Mouse (Mus musculus) lung, embryonic 14.5 days (tissue): ENCODE results near the gene Cdk9. TPM values are rescaled to one million over a fixed set of nuclear protein-coding genes. Genes with fewer than 3 reads are reported as not detected.
A peak's percentile ranks its signal among the peaks of the same experiment; 100 is the strongest.

Source experiments
- ATAC-seq: fragments of 200-750 bp; cut with Nextera tagmentation; 2 replicates; pipeline ENCODE4 v1.8.0; 2017; ENCODE audit warnings: mild to moderate bottlenecking, moderate TSS enrichment, moderate library complexity; ENCODE audit not compliant: insufficient read depth
- DNase-seq: peaks from one replicate; pipeline ENCODE4 v3.0.0-alpha.2; 2015
- H3K27ac ChIP-seq: fragments of 300-500 bp; sonication (generic); 2 replicates; pipeline ENCODE4 v1.5.1; 2014; ENCODE audit warnings: low read depth, mild to moderate bottlenecking, moderate library complexity
- H3K27me3 ChIP-seq: fragments of 300-500 bp; sonication (generic); 2 replicates; pipeline ENCODE4 v1.6.1; 2014; ENCODE audit warnings: low read length, control low read depth; ENCODE audit not compliant: insufficient read depth
- H3K36me3 ChIP-seq: fragments of 300-500 bp; sonication (generic); 2 replicates; pipeline ENCODE4 v1.6.1; 2014; ENCODE audit warnings: control low read depth; ENCODE audit not compliant: insufficient read depth
- H3K4me1 ChIP-seq: fragments of 300-500 bp; sonication (generic); 2 replicates; pipeline ENCODE4 v1.6.1; 2014; ENCODE audit warnings: antibody characterized with exemption, control low read depth; ENCODE audit not compliant: insufficient read depth
- H3K4me2 ChIP-seq: fragments of 300-500 bp; sonication (generic); 2 replicates; pipeline ENCODE4 v1.6.1; 2014; ENCODE audit warnings: mild to moderate bottlenecking
- H3K4me3 ChIP-seq: fragments of 300-500 bp; sonication (generic); 2 replicates; pipeline ENCODE4 v1.5.1; 2014; ENCODE audit warnings: low read depth, low read length
- H3K9ac ChIP-seq: fragments of 300-500 bp; sonication (generic); 2 replicates; pipeline ENCODE4 v1.6.1; 2014
- H3K9me3 ChIP-seq: fragments of 300-500 bp; sonication (generic); 2 replicates; pipeline ENCODE4 v1.6.1; 2016; ENCODE audit warnings: low read depth, low read length, control low read depth
- CTCF ChIP-seq: IDR thresholded peaks from 2 replicates; pipeline ENCODE4 v1.5.1; 2016; ENCODE audit warnings: antibody characterized with exemption, low read depth
- WGBS: fragments of 180-500 bp; shearing (Covaris S2); extraction: QIAGEN DNeasy Blood & Tissue Kit; methylation state at CpG from one replicate; pipeline ENCODE4 v1.1.7; 2014; 5-methylcytosine and 5-hydroxymethylcytosine counted together
- polyA plus RNA-seq: library from polyadenylated mRNA; unstranded; fragments of >200 nt; fragmentation: Nextera tagmentation; extraction: Ambion mirVana; gene quantifications from 2 replicates; pipeline ENCODE4 v1.2.1, GENCODE M21; 2014

The Cdk9 gene
- polyA plus RNA-seq, 1 experiment from 2014 or later = 81.7 TPM

DNA sequence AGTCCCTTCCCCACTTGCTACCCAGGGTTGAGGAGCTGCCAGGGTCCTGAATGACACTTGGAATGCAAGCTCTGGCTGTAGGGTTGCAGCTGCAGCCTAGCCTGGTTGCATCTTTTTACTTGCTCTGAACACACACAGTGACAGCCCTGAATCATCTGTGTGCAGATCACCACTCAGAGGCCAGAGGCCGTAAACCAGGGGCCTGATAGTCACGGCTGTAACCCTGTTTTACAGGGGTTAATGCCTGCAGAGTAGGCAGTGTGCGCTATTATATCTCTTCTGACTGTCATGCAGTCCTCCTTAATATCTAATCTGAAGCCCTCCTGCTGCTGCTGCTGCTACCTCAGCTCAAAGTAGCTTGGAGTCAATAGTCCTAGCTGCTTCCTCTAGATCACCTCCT lies 43.0 kb downstream of the Cdk9 start:
- Histone ChIP-seq H3K9ac (no peak overlapping the region), H3K4me1 (no peaks in the 10 kb centered on the region), H3K4me3 (no peak overlapping the region), H3K27ac (no peak overlapping the region), H3K9me3 (no peaks in the 10 kb centered on the region), H3K36me3 (peaks cover 48% of the 10 kb centered on the region), H3K4me2 (no peak overlapping the region), H3K27me3 (no peaks in the 10 kb centered on the region)
- ATAC-seq (no peak), DNase-seq (no peak)
- 59% methylated on average over 3 of the region's 3 CpGs for WGBS
- no peak for TF ChIP-seq CTCF

DNA sequence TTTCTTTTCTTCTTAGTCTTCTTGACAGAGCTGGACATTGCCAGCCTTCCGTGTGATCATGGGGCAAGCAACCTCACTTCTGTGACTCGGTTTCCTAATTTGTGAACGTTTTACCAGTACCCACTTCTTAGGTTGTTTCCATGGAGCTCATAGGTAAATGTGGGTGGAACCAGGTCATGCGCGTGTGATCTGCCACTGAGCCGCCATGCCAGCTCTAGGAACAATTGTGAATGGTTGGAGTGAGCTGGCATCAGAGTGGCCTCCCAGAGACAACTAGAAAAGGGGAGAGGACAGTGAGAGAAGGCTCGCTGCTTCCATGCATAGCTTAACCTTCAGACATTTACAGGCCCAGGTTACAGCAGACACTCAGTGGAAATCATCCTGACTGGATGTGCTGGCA lies 44.7 kb downstream of the Cdk9 start:
- Histone ChIP-seq H3K4me3 (no peak overlapping the region), H3K27me3 (no peaks in the 10 kb centered on the region), H3K9me3 (no peaks in the 10 kb centered on the region), H3K36me3 (peaks cover 35% of the 10 kb centered on the region), H3K4me1 (no peaks in the 10 kb centered on the region), H3K9ac (no peak overlapping the region; the same call in 1 of the 2 replicates), H3K27ac (no peak overlapping the region), H3K4me2 (no peak overlapping the region)
- 88% methylated on average over 7 of the region's 7 CpGs for WGBS
- no peak for DNase-seq
- no peak for ATAC-seq
- TF ChIP-seq CTCF = no peak

DNA sequence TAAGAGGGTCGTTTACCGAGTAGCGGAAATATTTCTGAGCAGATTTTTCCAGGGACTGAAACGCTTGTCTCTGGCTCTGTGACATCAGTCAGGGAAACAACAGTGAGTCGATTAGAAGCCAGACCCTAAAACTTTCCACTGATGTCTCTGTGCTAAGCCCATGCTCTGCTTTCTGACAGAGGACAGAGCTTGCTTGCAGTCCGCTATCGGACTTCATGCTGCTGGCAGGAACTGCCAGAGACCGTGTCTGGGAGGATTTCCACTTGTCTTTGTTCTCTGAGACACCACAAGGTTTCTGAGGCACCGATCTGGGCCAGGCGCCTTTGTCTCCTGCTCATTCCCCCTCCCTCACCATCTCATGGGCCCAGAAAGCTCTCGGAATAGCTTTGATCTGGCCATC lies 45.1 kb downstream of the Cdk9 start:
- no peak overlapping the region for H3K9ac ChIP-seq
- H3K27ac ChIP-seq = no peak overlapping the region
- peaks cover 31% of the 10 kb centered on the region for H3K36me3 ChIP-seq
- H3K4me2 ChIP-seq = no peak overlapping the region
- H3K9me3 ChIP-seq = no peaks in the 10 kb centered on the region
- ATAC-seq (no peak), DNase-seq (no peak)
- H3K4me1 ChIP-seq = no peaks in the 10 kb centered on the region
- 48% methylated on average over 11 of the region's 11 CpGs for WGBS
- no peak for TF ChIP-seq CTCF
- no peak overlapping the region for H3K4me3 ChIP-seq
- H3K27me3 ChIP-seq = no peaks in the 10 kb centered on the region

DNA sequence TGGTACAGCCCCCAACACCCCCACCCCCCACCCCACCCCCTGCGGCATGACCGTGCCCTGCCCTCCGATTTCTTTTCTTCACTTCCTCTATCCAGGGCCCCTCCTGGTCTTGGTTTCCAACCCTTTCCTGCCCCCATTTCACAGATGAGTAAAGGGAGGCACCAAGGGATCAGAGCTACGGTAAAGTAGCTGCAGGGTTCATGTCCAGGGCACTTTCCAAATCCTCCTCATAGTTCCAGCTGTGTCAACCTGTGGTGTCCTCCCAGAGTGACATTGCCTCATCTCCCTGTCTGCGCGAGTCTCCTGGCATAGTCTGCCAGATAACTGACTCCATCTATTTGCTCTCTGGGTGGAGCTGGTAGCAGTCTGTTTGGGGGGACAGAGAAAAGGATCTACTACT lies 47.0 kb downstream of the Cdk9 start:
- no peak for TF ChIP-seq CTCF

DNA sequence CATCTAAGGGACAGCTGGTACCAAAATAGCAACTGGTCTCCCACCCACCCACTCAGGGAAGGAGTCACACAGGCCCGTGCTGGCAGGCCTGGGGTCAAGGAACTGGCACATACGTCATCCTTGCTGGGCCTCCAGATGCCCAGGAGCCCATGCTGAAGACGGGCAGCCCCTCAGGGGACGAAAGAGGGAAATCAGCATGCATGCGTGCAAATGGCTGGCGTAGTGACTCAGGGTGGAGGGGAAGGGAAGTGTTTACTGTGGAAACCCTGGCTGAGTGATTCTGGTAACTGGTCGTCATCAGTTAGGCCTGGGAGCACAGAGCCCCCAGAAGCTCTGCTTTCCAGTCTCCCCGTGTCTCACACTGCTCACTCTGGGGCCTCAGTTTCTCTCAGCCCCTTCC lies 47.5 kb downstream of the Cdk9 start:
- no peak for DNase-seq
- TF ChIP-seq CTCF = no peak
- no peak overlapping the region for H3K9ac ChIP-seq
- H3K4me2 ChIP-seq = no peak overlapping the region
- H3K36me3 ChIP-seq = peaks cover 17% of the 10 kb centered on the region
- no peak overlapping the region for H3K4me3 ChIP-seq
- WGBS = 76% methylated on average over 8 of the region's 8 CpGs
- H3K4me1 ChIP-seq = no peaks in the 10 kb centered on the region
- no peaks in the 10 kb centered on the region for H3K9me3 ChIP-seq
- no peaks in the 10 kb centered on the region for H3K27me3 ChIP-seq
- no peak for ATAC-seq
- no peak overlapping the region for H3K27ac ChIP-seq

More for the DNA sequence above, 47.0 kb downstream of the Cdk9 start:
- no peak overlapping the region for H3K4me3 ChIP-seq
- H3K4me1 ChIP-seq = no peaks in the 10 kb centered on the region
- H3K36me3 ChIP-seq = peaks cover 20% of the 10 kb centered on the region
- DNase-seq (no peak), ATAC-seq (no peak)
- H3K27me3 ChIP-seq = no peaks in the 10 kb centered on the region
- H3K4me2 ChIP-seq = no peak overlapping the region
- H3K9me3 ChIP-seq = no peaks in the 10 kb centered on the region
- 75% methylated on average over 6 of the region's 6 CpGs for WGBS
- H3K9ac ChIP-seq = no peak overlapping the region
- H3K27ac ChIP-seq = peak overlapping the region; percentile 15; the same call in 1 of the 2 replicates

DNA sequence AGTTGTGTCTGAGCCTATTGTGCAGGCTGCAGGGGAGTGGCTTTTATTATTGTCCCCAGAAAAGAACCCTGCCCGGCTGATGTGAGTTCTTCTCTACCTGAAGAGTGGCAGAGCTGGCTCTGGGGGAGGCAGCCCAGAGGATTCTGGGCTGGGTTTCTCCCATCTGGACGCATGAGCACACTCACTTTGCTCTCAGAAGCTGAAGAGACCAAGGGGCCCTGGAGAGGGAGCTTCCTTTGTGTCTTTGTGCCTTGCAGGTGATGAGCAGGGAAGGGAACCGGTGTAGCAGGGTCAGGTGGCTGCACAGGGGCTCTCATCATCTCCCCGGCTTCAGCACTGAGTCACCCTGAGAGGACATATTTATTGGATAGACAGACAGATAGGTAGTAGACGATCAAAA lies 50.6 kb downstream of the Cdk9 start:
- DNase-seq (no peak), ATAC-seq (no peak)
- H3K36me3 ChIP-seq = peaks cover 26% of the 10 kb centered on the region
- no peak overlapping the region for H3K9ac ChIP-seq
- no peaks in the 10 kb centered on the region for H3K4me1 ChIP-seq
- no peak for TF ChIP-seq CTCF
- H3K27ac ChIP-seq = peak overlapping the region; percentile 33; the same call in 1 of the 2 replicates
- WGBS = 49% methylated on average over 5 of the region's 5 CpGs
- H3K9me3 ChIP-seq = no peaks in the 10 kb centered on the region
- no peaks in the 10 kb centered on the region for H3K27me3 ChIP-seq
- no peak overlapping the region for H3K4me2 ChIP-seq
- H3K4me3 ChIP-seq = no peak overlapping the region

DNA sequence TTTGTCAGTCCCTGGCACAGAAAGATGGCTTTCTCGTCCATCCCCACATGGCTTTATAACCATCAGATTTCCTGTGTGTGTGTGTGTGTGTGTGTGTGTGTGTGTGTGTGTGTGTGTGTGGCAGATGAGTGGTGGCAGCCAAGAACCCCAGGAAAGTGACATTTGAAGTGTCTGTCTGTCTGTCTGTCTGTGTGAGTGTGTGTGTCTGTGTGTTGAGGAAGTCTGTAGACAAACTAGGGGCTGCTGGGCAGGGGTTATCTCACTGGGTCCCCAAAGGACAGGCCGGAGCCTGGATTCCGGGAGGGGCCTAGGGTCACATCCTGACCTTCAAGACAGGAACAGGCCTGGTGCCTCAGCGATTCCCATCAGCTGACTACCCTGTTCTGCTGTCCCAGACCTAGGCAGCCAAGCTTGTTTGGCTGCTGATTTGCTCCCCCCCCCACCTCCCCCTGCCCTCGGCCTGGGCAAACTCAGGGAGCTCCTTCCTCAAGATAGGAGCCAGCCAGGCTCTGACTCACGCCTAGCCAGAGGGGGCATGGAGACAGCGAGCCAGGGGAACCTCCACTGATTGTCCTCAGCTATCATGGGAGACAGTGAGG lies 51.3 kb downstream of the Cdk9 start:
- Histone ChIP-seq H3K9ac (no peak overlapping the region), H3K36me3 (peaks cover 26% of the 10 kb centered on the region), H3K27me3 (no peaks in the 10 kb centered on the region), H3K9me3 (no peaks in the 10 kb centered on the region), H3K4me3 (no peak overlapping the region), H3K27ac (peak overlapping the region; percentile 33; the same call in 1 of the 2 replicates), H3K4me1 (no peaks in the 10 kb centered on the region), H3K4me2 (no peak overlapping the region)
- 16% methylated on average over 7 of the region's 7 CpGs for WGBS
- no peak for TF ChIP-seq CTCF
- peak; percentile 50; the same call in 1 of the 2 replicates for ATAC-seq
- DNase-seq = peak; percentile 32
